Mouse (Mus musculus) forebrain, embryonic 10.5 days (tissue): ENCODE data around the gene Nes. TPM values are rescaled to one million over a fixed set of nuclear protein-coding genes. Genes with fewer than 3 reads are reported as not detected.

Source experiments
- DNase-seq: peaks from one replicate; pipeline ENCODE4 v3.0.0-alpha.2; 2017; ENCODE audit warnings: low spot score; ENCODE audit errors: extremely low spot score
- H3K27ac ChIP-seq: fragments of 300-500 bp; sonication (generic); 2 replicates; pipeline ENCODE4 v1.5.1; 2016; ENCODE audit warnings: mild to moderate bottlenecking
- H3K27me3 ChIP-seq: fragments of 300-500 bp; sonication (generic); 2 replicates; pipeline ENCODE4 v1.6.1; 2016; ENCODE audit warnings: mild to moderate bottlenecking; ENCODE audit not compliant: poor library complexity, severe bottlenecking
- H3K36me3 ChIP-seq: fragments of 300-500 bp; sonication (generic); replicated peaks from 2 replicates; pipeline ENCODE4 v1.6.1; 2016; ENCODE audit warnings: mild to moderate bottlenecking, moderate library complexity
- H3K4me1 ChIP-seq: fragments of 300-500 bp; sonication (generic); 2 replicates; pipeline ENCODE4 v1.6.1; 2016
- H3K4me3 ChIP-seq: fragments of 300-500 bp; sonication (generic); 2 replicates; pipeline ENCODE4 v1.5.1; 2016; ENCODE audit warnings: mild to moderate bottlenecking, moderate library complexity
- H3K9me3 ChIP-seq: fragments of 300-500 bp; sonication (generic); 2 replicates; pipeline ENCODE4 v1.6.1; 2016; ENCODE audit warnings: mild to moderate bottlenecking, moderate library complexity
- WGBS: fragments of 180-500 bp; shearing (Covaris S2); methylation state at CpG from one replicate; pipeline ENCODE4 v1.1.7; 2016; 5-methylcytosine and 5-hydroxymethylcytosine counted together
- polyA plus RNA-seq: library from polyadenylated mRNA; unstranded; fragments of >200 nt; fragmentation: Nextera tagmentation; extraction: Ambion mirVana; gene quantifications from 2 replicates; pipeline ENCODE4 v1.2.1, GENCODE M21; 2016

Gene Nes
- polyA plus RNA-seq, 1 experiment from 2014 or later, result 86.9 TPM

- DNase-seq, result no peak
- Histone ChIP-seq H3K27me3 (0 out of 2 replicates have a peak, but pooled peaks cover 5% of the 10 kb centered on the region), H3K4me1 (peaks cover 81% of the 10 kb centered on the region), H3K27ac (peak overlapping the region; percentile 89; the same call in 1 of the 2 replicates), H3K36me3 (peaks cover 63% of the 10 kb centered on the region), H3K9me3 (no peaks in the 10 kb centered on the region), H3K4me3 (no peak overlapping the region)
- 85% methylated on average over 5 of the region's 5 CpGs for WGBS
Observed at GRCm38 (mm10) chr3:87979493-87979892, 8.6 kb downstream of the Nes start.

GRCm38 (mm10) chr3:87980085-87980484 is 9.2 kb downstream of the Nes start:
- Histone ChIP-seq H3K4me3 (no peak overlapping the region), H3K4me1 (peaks cover 81% of the 10 kb centered on the region), H3K9me3 (no peaks in the 10 kb centered on the region), H3K27me3 (0 out of 2 replicates have a peak, but pooled peaks cover 5% of the 10 kb centered on the region), H3K27ac (peak overlapping the region; percentile 89), H3K36me3 (peaks cover 58% of the 10 kb centered on the region)
- DNase-seq, result no peak
- 66% methylated on average over 3 of the region's 3 CpGs for WGBS

- Histone ChIP-seq H3K27me3 (peaks cover 6% of the 10 kb centered on the region; the same call in 1 of the 2 replicates), H3K27ac (peak overlapping the region; percentile 89), H3K4me1 (peaks cover 81% of the 10 kb centered on the region), H3K36me3 (peaks cover 51% of the 10 kb centered on the region), H3K4me3 (no peak overlapping the region), H3K9me3 (no peaks in the 10 kb centered on the region)
- no peak for DNase-seq
- 59% methylated on average over 5 of the region's 5 CpGs for WGBS
Observed at GRCm38 (mm10) chr3:87980728-87981127, 9.8 kb downstream of the Nes start.

DNA sequence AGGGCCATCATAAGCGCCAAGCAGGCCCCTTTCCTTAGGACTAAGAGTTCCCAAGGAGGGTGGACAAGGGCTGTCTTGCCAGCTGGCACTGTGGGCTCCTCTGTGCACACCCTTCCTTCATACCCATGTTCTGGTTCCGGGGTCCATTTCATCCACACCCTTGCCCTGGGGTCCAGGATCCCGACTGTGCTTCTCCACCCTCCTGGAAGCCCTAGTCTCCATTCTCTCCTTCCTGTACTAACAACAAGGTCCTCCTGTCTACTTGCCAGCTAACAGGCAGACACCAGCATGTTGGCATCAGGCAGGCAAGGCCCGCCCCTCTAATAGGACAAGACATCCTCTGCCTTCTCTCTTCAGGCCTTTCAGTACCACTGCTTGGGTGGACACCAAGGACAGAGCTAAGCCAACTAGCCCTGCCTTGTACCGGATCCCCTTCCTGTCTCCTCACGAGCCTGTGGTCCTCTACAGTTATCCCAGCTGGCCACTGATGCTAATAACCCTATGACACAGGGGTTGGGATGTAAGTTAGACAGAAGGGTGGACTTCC is 10.4 kb downstream of the Nes start:
- Histone ChIP-seq H3K9me3 (no peaks in the 10 kb centered on the region), H3K4me1 (peaks cover 85% of the 10 kb centered on the region), H3K27ac (peak overlapping the region; percentile 89), H3K36me3 (peaks cover 46% of the 10 kb centered on the region), H3K4me3 (no peak overlapping the region), H3K27me3 (peaks cover 12% of the 10 kb centered on the region; the same call in 1 of the 2 replicates)
- 91% methylated on average over 6 of the region's 6 CpGs for WGBS
- no peak for DNase-seq

DNA sequence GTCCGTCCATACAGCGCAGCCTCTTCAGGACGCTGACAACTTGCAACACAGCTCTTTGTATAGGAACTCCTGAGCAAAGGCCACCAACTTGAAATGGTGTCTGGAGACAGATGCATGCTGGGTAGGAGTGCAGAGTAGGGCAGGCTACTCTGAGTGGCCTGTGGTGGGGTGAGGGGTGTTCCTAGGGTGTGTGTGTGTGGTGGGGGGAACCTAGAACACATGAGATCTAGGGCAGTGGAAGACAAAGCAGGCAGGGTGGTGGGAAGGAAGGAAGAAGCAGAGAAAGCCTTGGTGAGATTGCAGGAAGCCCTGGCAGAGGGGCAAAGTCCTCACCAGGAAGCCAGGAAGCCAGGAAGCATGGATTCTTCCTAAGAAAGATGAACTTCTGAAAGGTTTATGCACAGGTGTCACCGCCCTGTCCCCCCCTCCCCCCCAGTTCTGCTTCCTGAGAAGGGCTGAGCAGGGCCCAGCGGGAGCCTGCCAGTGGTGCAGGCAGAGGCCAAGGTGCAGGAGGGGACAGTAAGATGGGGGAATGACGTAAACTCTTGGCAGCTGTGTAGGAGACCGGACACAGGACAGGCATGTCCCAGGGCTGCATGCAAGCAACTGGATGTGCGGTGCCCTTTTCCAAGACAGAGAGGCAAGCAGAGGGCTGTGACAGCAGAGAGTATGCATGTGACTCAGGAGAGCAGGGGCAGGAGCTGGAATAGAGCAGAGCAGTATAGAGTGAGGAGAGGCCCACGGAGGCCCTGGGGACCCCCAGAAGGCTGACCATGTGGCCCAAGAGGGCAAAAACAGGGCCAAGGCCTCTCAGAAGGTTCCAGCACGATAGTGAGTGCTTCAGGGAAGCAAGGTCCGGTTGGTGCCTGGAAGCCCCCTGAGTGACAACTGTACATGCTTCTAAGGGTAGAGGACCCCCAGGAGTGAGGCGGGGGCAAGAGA is 11.3 kb downstream of the Nes start:
- H3K27me3 ChIP-seq, result peaks cover 15% of the 10 kb centered on the region; the same call in 1 of the 2 replicates
- WGBS, result 35% methylated on average over 12 of the region's 12 CpGs
- no peak for DNase-seq
- H3K4me1 ChIP-seq, result peaks cover 94% of the 10 kb centered on the region
- H3K4me3 ChIP-seq, result peak overlapping the region; percentile 41
- H3K27ac ChIP-seq, result peak overlapping the region; percentile 89
- H3K9me3 ChIP-seq, result no peaks in the 10 kb centered on the region
- peaks cover 37% of the 10 kb centered on the region for H3K36me3 ChIP-seq

GRCm38 (mm10) chr3:87982836-87983601 is 12.1 kb downstream of the Nes start:
- Histone ChIP-seq H3K36me3 (peaks cover 28% of the 10 kb centered on the region), H3K27ac (peak overlapping the region; percentile 89), H3K27me3 (peaks cover 16% of the 10 kb centered on the region), H3K4me3 (peak overlapping the region; percentile 41), H3K4me1 (peaks cover 100% of the 10 kb centered on the region), H3K9me3 (no peaks in the 10 kb centered on the region)
- 2% methylated on average over 13 of the region's 13 CpGs for WGBS
- DNase-seq, result peak; percentile 71

DNA sequence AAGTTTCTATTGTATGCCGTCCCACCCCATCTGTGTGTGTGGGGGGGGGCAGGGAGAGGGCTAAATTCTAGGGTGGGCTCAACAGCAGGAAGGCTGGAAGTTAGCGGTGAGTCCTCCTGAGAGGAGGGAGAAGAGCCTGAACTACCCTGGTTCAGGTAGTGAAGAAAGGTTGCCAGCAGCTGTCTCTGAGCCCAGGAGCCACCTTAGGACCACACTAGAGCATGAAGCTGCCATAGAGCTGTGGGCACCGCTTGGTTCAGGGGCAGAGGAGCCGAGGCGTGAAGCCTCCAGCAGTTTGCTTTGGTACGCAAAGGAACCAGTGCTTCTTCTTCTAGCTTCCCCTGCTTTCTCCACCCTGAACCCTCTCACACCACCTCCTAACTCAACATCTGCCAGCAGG is 12.7 kb downstream of the Nes start:
- H3K27me3 ChIP-seq, result peaks cover 22% of the 10 kb centered on the region
- peaks cover 100% of the 10 kb centered on the region for H3K4me1 ChIP-seq
- 48% methylated on average over 6 of the region's 6 CpGs for WGBS
- DNase-seq, result no peak
- H3K27ac ChIP-seq, result peak overlapping the region; percentile 89
- no peaks in the 10 kb centered on the region for H3K9me3 ChIP-seq
- peaks cover 22% of the 10 kb centered on the region for H3K36me3 ChIP-seq
- H3K4me3 ChIP-seq, result peak overlapping the region; percentile 41

- WGBS, result 64% methylated on average over 3 of the region's 3 CpGs
- Histone ChIP-seq H3K27me3 (peaks cover 27% of the 10 kb centered on the region), H3K27ac (peak overlapping the region; percentile 89), H3K36me3 (peaks cover 17% of the 10 kb centered on the region), H3K4me3 (peak overlapping the region; percentile 41; the same call in 1 of the 2 replicates), H3K9me3 (no peaks in the 10 kb centered on the region), H3K4me1 (peaks cover 97% of the 10 kb centered on the region)
- no peak for DNase-seq
Observed at GRCm38 (mm10) chr3:87984094-87984493, 13.2 kb downstream of the Nes start.

GRCm38 (mm10) chr3:87985505-87986320 is 14.8 kb downstream of the Nes start:
- WGBS, result 52% methylated on average over 12 of the region's 12 CpGs
- H3K4me1 ChIP-seq, result peaks cover 91% of the 10 kb centered on the region

GRCm38 (mm10) chr3:87986868-87987267 is 16.0 kb downstream of the Nes start:
- DNase-seq, result peak; percentile 99
- Histone ChIP-seq H3K36me3 (no peaks in the 10 kb centered on the region), H3K27me3 (peaks cover 54% of the 10 kb centered on the region), H3K4me3 (peak overlapping the region; percentile 51), H3K9me3 (no peaks in the 10 kb centered on the region), H3K4me1 (peaks cover 81% of the 10 kb centered on the region), H3K27ac (peak overlapping the region; percentile 79)
- WGBS, result under 1% methylated on average over 17 of the region's 17 CpGs

More at GRCm38 (mm10) chr3:87985505-87986320, 14.8 kb downstream of the Nes start:
- Histone ChIP-seq H3K27me3 (peaks cover 43% of the 10 kb centered on the region), H3K4me3 (peak overlapping the region; percentile 51), H3K9me3 (no peaks in the 10 kb centered on the region), H3K36me3 (0 out of 2 replicates have a peak, but pooled peaks cover 1% of the 10 kb centered on the region), H3K27ac (peak overlapping the region; percentile 79)
- DNase-seq, result no peak

DNA sequence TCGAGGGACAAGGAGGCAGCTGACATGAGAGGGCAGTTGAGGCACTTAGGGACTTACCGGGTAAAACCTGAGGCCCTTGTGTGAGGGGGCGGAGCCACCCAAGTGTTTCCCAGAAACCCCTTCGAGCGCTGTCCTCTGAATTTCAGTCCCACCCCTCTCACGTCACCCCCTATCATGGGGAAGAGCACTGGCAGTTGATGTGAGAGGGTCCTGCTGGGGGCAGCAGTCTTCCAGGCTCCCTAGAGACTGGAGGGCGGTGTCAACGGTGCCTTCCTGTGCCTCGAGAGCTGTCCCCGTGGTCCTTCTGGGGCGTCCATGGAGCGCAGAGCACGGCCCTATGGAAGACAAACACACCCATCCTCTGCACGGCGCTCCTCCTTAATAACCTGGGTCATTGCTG is 16.8 kb downstream of the Nes start:
- peaks cover 76% of the 10 kb centered on the region for H3K4me1 ChIP-seq
- peak; percentile 77 for DNase-seq
- H3K9me3 ChIP-seq, result no peaks in the 10 kb centered on the region

More for the DNA sequence above, 16.8 kb downstream of the Nes start:
- peak overlapping the region; percentile 79 for H3K27ac ChIP-seq
- WGBS, result 1% methylated on average over 15 of the region's 15 CpGs
- H3K27me3 ChIP-seq, result peaks cover 62% of the 10 kb centered on the region
- H3K4me3 ChIP-seq, result peak overlapping the region; percentile 51
- no peaks in the 10 kb centered on the region for H3K36me3 ChIP-seq
